Mouse (Mus musculus): ENCODE measurements around the gene Idnk. TPM values are rescaled to one million over a fixed set of nuclear protein-coding genes. Genes with fewer than 3 reads are reported as not detected.

Gene Idnk
- polyA plus RNA-seq, 1 experiment from 2014 or later, result 73.2 TPM

GRCm38 (mm10) chr13:58181607-58182551 lies 24.4 kb downstream of the Idnk start:
- ATAC-seq, result no peak
- no peak overlapping the region for H3K9ac ChIP-seq
- no peak overlapping the region for H3K4me2 ChIP-seq
- H3K4me3 ChIP-seq, result no peak overlapping the region
- peaks cover 65% of the 10 kb centered on the region for H3K36me3 ChIP-seq (ENCODE audit: poor library complexity, severe bottlenecking)
- H3K27me3 ChIP-seq, result no peaks in the 10 kb centered on the region
- H3K27ac ChIP-seq, result no peak overlapping the region
- no peaks in the 10 kb centered on the region for H3K9me3 ChIP-seq (replicated peaks)
- no peaks in the 10 kb centered on the region for H3K4me1 ChIP-seq
- 88% methylated on average over 14 of the region's 14 CpGs for WGBS

- ATAC-seq, result no peak
- H3K4me3 ChIP-seq, result no peak overlapping the region
- WGBS, result 83% methylated on average over 3 of the region's 3 CpGs
- no peaks in the 10 kb centered on the region for H3K4me1 ChIP-seq
- H3K27ac ChIP-seq, result no peak overlapping the region
- H3K9ac ChIP-seq, result no peak overlapping the region
- no peak overlapping the region for H3K4me2 ChIP-seq
- no peaks in the 10 kb centered on the region for H3K27me3 ChIP-seq
- no peaks in the 10 kb centered on the region for H3K9me3 ChIP-seq (replicated peaks)
- H3K36me3 ChIP-seq (ENCODE audit: poor library complexity, severe bottlenecking), result peaks cover 58% of the 10 kb centered on the region
Observed at GRCm38 (mm10) chr13:58184111-58184510, 26.7 kb downstream of the Idnk start.

GRCm38 (mm10) chr13:58186281-58186680 lies 28.8 kb downstream of the Idnk start:
- Histone ChIP-seq H3K36me3 (ENCODE audit: poor library complexity, severe bottlenecking) (peaks cover 60% of the 10 kb centered on the region), H3K4me3 (no peak overlapping the region), H3K27ac (no peak overlapping the region), H3K9ac (no peak overlapping the region), H3K9me3 (replicated peaks) (no peaks in the 10 kb centered on the region), H3K4me1 (no peaks in the 10 kb centered on the region), H3K4me2 (no peak overlapping the region), H3K27me3 (no peaks in the 10 kb centered on the region)
- no peak for ATAC-seq
- 83% methylated on average over 8 of the region's 8 CpGs for WGBS

GRCm38 (mm10) chr13:58187751-58188150 lies 30.3 kb downstream of the Idnk start:
- peaks cover 66% of the 10 kb centered on the region for H3K36me3 ChIP-seq (ENCODE audit: poor library complexity, severe bottlenecking)
- no peaks in the 10 kb centered on the region for H3K27me3 ChIP-seq
- no peak overlapping the region for H3K9ac ChIP-seq
- no peak for ATAC-seq
- 88% methylated on average over 3 of the region's 3 CpGs for WGBS
- no peaks in the 10 kb centered on the region for H3K4me1 ChIP-seq
- no peak overlapping the region for H3K27ac ChIP-seq
- no peak overlapping the region for H3K4me2 ChIP-seq
- H3K9me3 ChIP-seq (replicated peaks), result no peaks in the 10 kb centered on the region
- no peak overlapping the region for H3K4me3 ChIP-seq

- Histone ChIP-seq H3K27me3 (no peaks in the 10 kb centered on the region), H3K4me1 (no peaks in the 10 kb centered on the region), H3K27ac (no peak overlapping the region), H3K4me3 (no peak overlapping the region), H3K9ac (no peak overlapping the region), H3K4me2 (no peak overlapping the region), H3K9me3 (replicated peaks) (no peaks in the 10 kb centered on the region), H3K36me3 (ENCODE audit: poor library complexity, severe bottlenecking) (peaks cover 66% of the 10 kb centered on the region)
- WGBS, result 63% methylated on average over 4 of the region's 4 CpGs
- peak; percentile 63 for ATAC-seq
Observed at GRCm38 (mm10) chr13:58188412-58188811, 31.0 kb downstream of the Idnk start.

- peak overlapping the region; percentile 10; the same call in 1 of the 2 replicates for H3K27ac ChIP-seq
- no peaks in the 10 kb centered on the region for H3K4me1 ChIP-seq
- WGBS, result 80% methylated on average over 5 of the region's 5 CpGs
- H3K4me2 ChIP-seq, result no peak overlapping the region
- H3K27me3 ChIP-seq, result no peaks in the 10 kb centered on the region
- H3K4me3 ChIP-seq, result no peak overlapping the region
- peaks cover 65% of the 10 kb centered on the region for H3K36me3 ChIP-seq (ENCODE audit: poor library complexity, severe bottlenecking)
- H3K9ac ChIP-seq, result no peak overlapping the region
- ATAC-seq, result no peak
- H3K9me3 ChIP-seq (replicated peaks), result no peaks in the 10 kb centered on the region
Observed at GRCm38 (mm10) chr13:58189473-58189872, 32.0 kb downstream of the Idnk start.

GRCm38 (mm10) chr13:58191516-58191915 lies 34.1 kb downstream of the Idnk start:
- H3K4me2 ChIP-seq, result no peak overlapping the region
- no peaks in the 10 kb centered on the region for H3K27me3 ChIP-seq
- peaks cover 73% of the 10 kb centered on the region for H3K36me3 ChIP-seq (ENCODE audit: poor library complexity, severe bottlenecking)
- no peak overlapping the region for H3K27ac ChIP-seq
- ATAC-seq, result no peak
- whole genome bisulfite sequencing, result 98% methylated on average over 14 of the region's 14 CpGs
- no peak overlapping the region for H3K9ac ChIP-seq
- H3K4me1 ChIP-seq, result no peaks in the 10 kb centered on the region
- H3K4me3 ChIP-seq, result no peak overlapping the region
- H3K9me3 ChIP-seq (replicated peaks), result no peaks in the 10 kb centered on the region

GRCm38 (mm10) chr13:58192146-58192545 lies 34.7 kb downstream of the Idnk start:
- 91% methylated on average over 6 of the region's 6 CpGs for WGBS
- H3K4me2 ChIP-seq, result no peak overlapping the region
- H3K36me3 ChIP-seq (ENCODE audit: poor library complexity, severe bottlenecking), result peaks cover 73% of the 10 kb centered on the region

GRCm38 (mm10) chr13:58193221-58193620 lies 35.8 kb downstream of the Idnk start:
- no peak overlapping the region for H3K27ac ChIP-seq
- WGBS, result 97% methylated on average over 3 of the region's 3 CpGs
- ATAC-seq, result no peak
- no peaks in the 10 kb centered on the region for H3K9me3 ChIP-seq (replicated peaks)
- no peak overlapping the region for H3K4me3 ChIP-seq
- H3K9ac ChIP-seq, result no peak overlapping the region
- H3K4me2 ChIP-seq, result no peak overlapping the region
- no peaks in the 10 kb centered on the region for H3K4me1 ChIP-seq
- no peaks in the 10 kb centered on the region for H3K27me3 ChIP-seq
- peaks cover 78% of the 10 kb centered on the region for H3K36me3 ChIP-seq (ENCODE audit: poor library complexity, severe bottlenecking)

More at GRCm38 (mm10) chr13:58192146-58192545, 34.7 kb downstream of the Idnk start:
- H3K27ac ChIP-seq, result no peak overlapping the region
- no peaks in the 10 kb centered on the region for H3K9me3 ChIP-seq (replicated peaks)
- no peak overlapping the region for H3K9ac ChIP-seq
- no peaks in the 10 kb centered on the region for H3K4me1 ChIP-seq
- H3K27me3 ChIP-seq, result no peaks in the 10 kb centered on the region
- ATAC-seq, result no peak
- no peak overlapping the region for H3K4me3 ChIP-seq

GRCm38 (mm10) chr13:58194908-58195307 lies 37.5 kb downstream of the Idnk start:
- Histone ChIP-seq H3K4me1 (no peaks in the 10 kb centered on the region), H3K9me3 (replicated peaks) (no peaks in the 10 kb centered on the region), H3K4me3 (no peak overlapping the region), H3K36me3 (ENCODE audit: poor library complexity, severe bottlenecking) (peaks cover 66% of the 10 kb centered on the region), H3K4me2 (no peak overlapping the region), H3K27me3 (no peaks in the 10 kb centered on the region), H3K9ac (no peak overlapping the region), H3K27ac (no peak overlapping the region)
- no peak for ATAC-seq
- WGBS, result 81% methylated on average over 3 of the region's 3 CpGs

- Histone ChIP-seq H3K4me1 (no peaks in the 10 kb centered on the region), H3K4me3 (no peak overlapping the region), H3K27me3 (no peaks in the 10 kb centered on the region), H3K4me2 (no peak overlapping the region), H3K27ac (no peak overlapping the region), H3K36me3 (ENCODE audit: poor library complexity, severe bottlenecking) (peaks cover 45% of the 10 kb centered on the region), H3K9ac (no peak overlapping the region), H3K9me3 (replicated peaks) (no peaks in the 10 kb centered on the region)
- no peak for ATAC-seq
- WGBS, result 84% methylated on average over 3 of the region's 3 CpGs
Observed at GRCm38 (mm10) chr13:58197211-58197610, 39.8 kb downstream of the Idnk start.

- no peak for ATAC-seq
- no peak overlapping the region for H3K4me2 ChIP-seq
- WGBS, result 94% methylated on average over 7 of the region's 7 CpGs
- no peak overlapping the region for H3K27ac ChIP-seq
- H3K4me3 ChIP-seq, result no peak overlapping the region
- no peaks in the 10 kb centered on the region for H3K27me3 ChIP-seq
- no peaks in the 10 kb centered on the region for H3K4me1 ChIP-seq
- H3K36me3 ChIP-seq (ENCODE audit: poor library complexity, severe bottlenecking), result peaks cover 38% of the 10 kb centered on the region
- no peaks in the 10 kb centered on the region for H3K9me3 ChIP-seq (replicated peaks)
- no peak overlapping the region for H3K9ac ChIP-seq
Observed at GRCm38 (mm10) chr13:58197981-58198640, 40.7 kb downstream of the Idnk start.

Data from forebrain, embryonic 13.5 days (tissue).